Mouse (Mus musculus) kidney, embryonic 14.5 days (tissue): ENCODE results near the gene P3h3. TPM values are rescaled to one million over a fixed set of nuclear protein-coding genes. Genes with fewer than 3 reads are reported as not detected.

Experiments
- ATAC-seq: fragments of 200-750 bp; cut with Nextera tagmentation; 2 replicates; pipeline ENCODE4 v1.8.0; 2017; ENCODE audit warnings: moderate number of reproducible peaks, mild to moderate bottlenecking, moderate TSS enrichment, moderate library complexity; ENCODE audit not compliant: low FRiP score, low TSS enrichment
- H3K27ac ChIP-seq: fragments of 300-500 bp; sonication (generic); 2 replicates; pipeline ENCODE4 v1.5.1; 2014; ENCODE audit warnings: low read depth, mild to moderate bottlenecking, low read length, moderate library complexity, mixed read lengths
- H3K27me3 ChIP-seq: fragments of 300-500 bp; sonication (generic); 2 replicates; pipeline ENCODE4 v1.6.1; 2014; ENCODE audit warnings: mild to moderate bottlenecking, low read length; ENCODE audit not compliant: control insufficient read depth, insufficient read depth
- H3K36me3 ChIP-seq: fragments of 300-500 bp; sonication (generic); 2 replicates; pipeline ENCODE4 v1.6.1; 2014; ENCODE audit warnings: low read length, mixed read lengths; ENCODE audit not compliant: control insufficient read depth, insufficient read depth
- H3K4me1 ChIP-seq: fragments of 300-500 bp; sonication (generic); 2 replicates; pipeline ENCODE4 v1.6.1; 2014; ENCODE audit warnings: low read length, mixed read lengths; ENCODE audit not compliant: control insufficient read depth, insufficient read depth
- H3K4me2 ChIP-seq: fragments of 300-500 bp; sonication (generic); replicated peaks from 2 replicates; pipeline ENCODE4 v1.6.1; 2014; ENCODE audit warnings: low read depth, mild to moderate bottlenecking, low read length
- H3K4me3 ChIP-seq: fragments of 300-500 bp; sonication (generic); 2 replicates; pipeline ENCODE4 v1.5.1; 2014; ENCODE audit warnings: mild to moderate bottlenecking, low read length
- H3K9ac ChIP-seq: fragments of 300-500 bp; sonication (generic); 2 replicates; pipeline ENCODE4 v1.6.1; 2014; ENCODE audit warnings: low read depth, mild to moderate bottlenecking, low read length, moderate library complexity
- H3K9me3 ChIP-seq: fragments of 300-500 bp; sonication (generic); 2 replicates; pipeline ENCODE4 v1.6.1; 2016; ENCODE audit warnings: low read length; ENCODE audit not compliant: control insufficient read depth
- WGBS: fragments of 180-500 bp; shearing (Covaris S2); extraction: QIAGEN DNeasy Blood & Tissue Kit; methylation state at CpG from one replicate; pipeline ENCODE4 v1.1.7; 2014; 5-methylcytosine and 5-hydroxymethylcytosine counted together
- polyA plus RNA-seq: library from polyadenylated mRNA; unstranded; fragments of >200 nt; fragmentation: Nextera tagmentation; extraction: Ambion mirVana; gene quantifications from 2 replicates; pipeline ENCODE4 v1.2.1, GENCODE M21; 2014

The P3h3 gene
- polyA plus RNA-seq, 1 experiment from 2014 or later, result 29.5 TPM

DNA sequence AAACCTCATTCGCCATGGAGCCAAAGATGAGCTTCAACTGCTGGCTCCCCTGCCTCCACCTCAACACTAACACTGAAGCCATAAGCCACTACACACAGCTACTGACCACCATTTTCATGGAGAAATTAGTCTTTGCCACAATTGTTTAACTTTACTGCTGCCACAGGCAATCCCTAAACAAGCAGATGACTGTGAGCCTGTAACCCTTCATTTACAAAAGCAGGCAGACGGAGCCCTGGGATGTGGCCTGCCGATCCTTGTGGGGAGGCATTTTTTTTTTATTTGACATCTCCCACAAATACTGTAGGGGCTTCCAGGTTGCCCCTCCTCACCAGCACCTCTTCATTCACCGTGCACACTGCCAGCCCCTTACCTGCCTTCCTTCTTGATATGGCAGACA is 40.9 kb downstream of the P3h3 start:
- Histone ChIP-seq H3K36me3 (peaks cover 66% of the 10 kb centered on the region), H3K9ac (no peak overlapping the region), H3K27ac (no peak overlapping the region), H3K9me3 (no peaks in the 10 kb centered on the region), H3K4me3 (no peak overlapping the region), H3K27me3 (no peaks in the 10 kb centered on the region), H3K4me1 (peaks cover 10% of the 10 kb centered on the region; the same call in 1 of the 2 replicates), H3K4me2 (no peak overlapping the region)
- no peak for ATAC-seq
- 95% methylated on average over 4 of the region's 4 CpGs for WGBS

DNA sequence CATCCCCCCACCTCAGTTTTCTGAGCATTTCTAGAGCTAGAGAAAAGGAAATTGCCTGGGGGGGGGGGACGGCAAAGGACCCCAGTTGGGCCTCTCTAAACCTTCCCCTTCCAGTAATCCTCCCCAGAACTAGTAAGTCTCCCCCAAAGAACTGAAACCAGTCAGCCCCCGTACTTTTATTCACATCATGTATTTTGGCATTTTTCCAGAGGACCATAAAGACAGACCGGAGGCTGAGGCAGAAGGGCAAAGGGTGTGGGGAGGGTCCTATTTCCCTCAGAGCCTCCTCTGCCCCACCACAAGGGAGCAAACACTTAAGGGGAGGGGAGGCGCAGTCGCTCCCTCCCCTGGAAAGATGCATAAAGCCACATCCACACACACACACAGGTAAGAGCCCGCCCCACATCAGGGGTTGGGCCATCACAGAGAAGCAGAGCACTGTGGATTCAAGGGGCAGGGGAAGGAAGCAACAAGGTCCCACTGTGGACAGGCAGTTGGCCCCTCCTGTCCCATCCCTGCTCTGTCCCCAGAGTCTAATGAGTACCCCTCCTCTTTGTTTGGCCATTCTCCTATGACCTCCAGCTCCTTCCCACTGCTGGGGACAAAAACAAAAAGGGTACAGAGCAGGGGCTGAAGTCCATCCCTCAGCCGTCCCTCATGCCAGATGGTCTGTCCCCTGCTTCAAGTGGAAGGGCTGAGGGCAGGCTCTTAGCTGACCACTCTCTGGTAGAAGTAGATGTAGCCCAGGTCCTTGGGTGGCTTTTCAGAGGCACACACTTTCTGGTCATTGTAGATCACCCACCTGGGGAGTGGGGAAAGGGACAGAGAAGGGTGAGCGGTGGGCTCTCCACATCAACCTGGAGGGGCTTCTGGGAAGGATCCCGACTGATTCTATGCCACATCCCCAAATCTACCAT is 42.4 kb downstream of the P3h3 start:
- peak overlapping the region; percentile 31; the same call in 1 of the 2 replicates for H3K27ac ChIP-seq
- no peaks in the 10 kb centered on the region for H3K27me3 ChIP-seq
- peak; percentile 9; the same call in 1 of the 2 replicates for ATAC-seq
- H3K9ac ChIP-seq, result no peak overlapping the region; the same call in 1 of the 2 replicates
- H3K9me3 ChIP-seq, result no peaks in the 10 kb centered on the region
- peaks cover 15% of the 10 kb centered on the region; the same call in 1 of the 2 replicates for H3K4me1 ChIP-seq
- no peak overlapping the region for H3K4me3 ChIP-seq
- H3K36me3 ChIP-seq, result peaks cover 64% of the 10 kb centered on the region
- WGBS, result 66% methylated on average over 9 of the region's 9 CpGs
- H3K4me2 ChIP-seq, result peak overlapping the region; percentile 57; the same call in 1 of the 2 replicates

DNA sequence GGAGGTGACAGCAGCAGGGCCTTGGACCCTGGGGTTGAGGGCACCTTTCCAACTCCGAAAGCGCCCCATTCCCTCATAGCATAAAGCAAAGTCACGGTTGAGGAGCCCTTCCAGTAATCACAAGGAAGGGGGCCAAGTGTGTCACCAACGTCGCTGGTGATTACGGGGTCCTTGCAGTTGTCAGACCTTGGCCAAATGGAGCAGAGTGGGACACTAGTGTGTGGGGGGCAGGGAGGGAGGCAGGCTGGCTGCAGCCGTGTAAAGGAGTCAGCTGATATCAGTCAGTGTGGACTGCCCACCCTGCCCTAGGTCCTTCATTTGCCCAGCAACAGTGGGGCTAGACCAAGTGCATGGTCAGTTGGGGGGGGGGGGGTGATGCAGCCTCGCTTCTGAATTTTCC is 43.1 kb downstream of the P3h3 start:
- Histone ChIP-seq H3K27ac (peak overlapping the region; percentile 49), H3K36me3 (peaks cover 60% of the 10 kb centered on the region), H3K27me3 (no peaks in the 10 kb centered on the region), H3K4me1 (peaks cover 19% of the 10 kb centered on the region; the same call in 1 of the 2 replicates), H3K4me3 (peak overlapping the region; percentile 74), H3K9ac (no peak overlapping the region), H3K4me2 (peak overlapping the region; percentile 57), H3K9me3 (no peaks in the 10 kb centered on the region)
- 22% methylated on average over 8 of the region's 8 CpGs for WGBS
- ATAC-seq, result peak; percentile 53

DNA sequence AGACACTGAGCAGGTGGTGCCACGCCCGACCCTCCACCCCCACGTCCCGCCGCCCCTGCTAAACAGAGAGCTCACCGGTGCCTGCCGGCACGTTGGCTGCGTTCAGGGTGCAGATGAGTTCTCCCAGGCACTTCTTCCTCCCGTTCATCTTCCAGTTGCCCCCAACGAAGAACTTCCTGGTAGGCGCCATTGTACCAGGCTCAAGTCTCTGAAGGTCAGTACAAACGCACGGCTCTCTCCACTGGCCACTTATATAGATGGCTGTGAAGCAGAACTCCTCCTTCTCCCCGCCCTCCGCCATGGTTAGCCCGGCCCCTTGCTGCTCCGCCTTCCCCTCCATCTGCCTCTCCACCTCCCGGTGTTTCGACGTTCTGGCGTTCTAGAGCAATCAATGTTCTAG is 43.6 kb downstream of the P3h3 start, which contains the start of gene Tpi1:
Gene Tpi1 (minus strand): TSS at position 364 of the 400 bp plus-strand sequence.
- H3K9ac ChIP-seq, result peak within 1 kb of the TSS; percentile 82
- no peaks in the 10 kb centered on the region for H3K27me3 ChIP-seq
- H3K9me3 ChIP-seq, result no peaks in the 10 kb centered on the region
- peak within 1 kb of the TSS; percentile 91 for H3K27ac ChIP-seq
- H3K4me2 ChIP-seq, result peak within 1 kb of the TSS; percentile 57
- peaks cover 55% of the 10 kb centered on the region for H3K36me3 ChIP-seq
- H3K4me1 ChIP-seq, result peaks cover 19% of the 10 kb centered on the region; the same call in 1 of the 2 replicates
- under 1% methylated on average over 22 of the region's 22 CpGs for WGBS
- peak within 1 kb of the TSS; percentile 74 for H3K4me3 ChIP-seq
- ATAC-seq, result peak; percentile 87

DNA sequence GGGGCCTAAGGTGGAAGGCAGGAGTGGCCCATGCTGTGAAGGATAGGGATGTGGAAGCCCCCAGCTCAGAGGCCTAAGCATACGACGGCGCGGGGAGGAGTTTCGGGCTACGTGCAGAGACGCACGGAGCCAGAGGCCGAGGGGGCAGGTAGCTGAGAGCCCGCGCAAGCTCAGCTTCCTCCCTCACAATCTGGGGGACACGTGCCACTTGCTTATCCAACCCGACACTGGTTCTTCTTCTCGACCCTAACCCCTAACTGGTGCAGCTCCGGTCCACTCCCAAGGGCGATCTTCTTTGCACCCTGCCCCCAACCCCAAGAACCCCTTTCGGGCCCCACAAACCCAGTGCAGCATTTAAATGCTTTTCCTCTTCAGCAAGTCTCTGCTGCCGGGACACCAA is 44.1 kb downstream of the P3h3 start:
- Histone ChIP-seq H3K4me1 (peaks cover 19% of the 10 kb centered on the region; the same call in 1 of the 2 replicates), H3K27ac (peak overlapping the region; percentile 91), H3K4me3 (peak overlapping the region; percentile 74), H3K4me2 (peak overlapping the region; percentile 57), H3K9ac (peak overlapping the region; percentile 82), H3K9me3 (no peaks in the 10 kb centered on the region), H3K27me3 (no peaks in the 10 kb centered on the region), H3K36me3 (peaks cover 51% of the 10 kb centered on the region)
- peak; percentile 40 for ATAC-seq
- 0% methylated on average over 15 of the region's 18 CpGs for WGBS

DNA sequence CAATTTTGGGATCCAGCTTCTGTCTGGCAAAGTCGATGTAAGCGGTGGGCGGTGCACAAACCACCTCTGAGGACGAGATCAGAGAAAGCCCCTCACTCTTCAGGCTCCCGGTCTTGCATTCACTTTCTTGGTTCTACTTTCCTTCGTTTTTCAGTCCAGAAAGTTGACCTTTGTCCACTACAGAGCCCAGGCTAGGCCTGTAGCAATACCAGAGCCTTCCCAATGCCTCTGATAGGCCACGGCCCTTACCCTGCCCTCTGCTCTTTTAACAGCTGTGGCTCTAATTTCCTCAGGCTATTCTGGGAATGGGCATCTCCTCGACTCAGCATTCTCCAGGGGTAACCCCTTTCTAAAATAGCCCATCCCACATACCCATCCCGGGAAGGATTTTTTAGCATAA is 44.7 kb downstream of the P3h3 start:
- Histone ChIP-seq H3K4me1 (peaks cover 22% of the 10 kb centered on the region; the same call in 1 of the 2 replicates), H3K27me3 (no peaks in the 10 kb centered on the region), H3K4me3 (peak overlapping the region; percentile 74), H3K9ac (peak overlapping the region; percentile 82), H3K36me3 (peaks cover 44% of the 10 kb centered on the region), H3K9me3 (no peaks in the 10 kb centered on the region), H3K4me2 (peak overlapping the region; percentile 57), H3K27ac (no peak overlapping the region)
- no peak for ATAC-seq
- WGBS, result 18% methylated on average over 9 of the region's 9 CpGs

DNA sequence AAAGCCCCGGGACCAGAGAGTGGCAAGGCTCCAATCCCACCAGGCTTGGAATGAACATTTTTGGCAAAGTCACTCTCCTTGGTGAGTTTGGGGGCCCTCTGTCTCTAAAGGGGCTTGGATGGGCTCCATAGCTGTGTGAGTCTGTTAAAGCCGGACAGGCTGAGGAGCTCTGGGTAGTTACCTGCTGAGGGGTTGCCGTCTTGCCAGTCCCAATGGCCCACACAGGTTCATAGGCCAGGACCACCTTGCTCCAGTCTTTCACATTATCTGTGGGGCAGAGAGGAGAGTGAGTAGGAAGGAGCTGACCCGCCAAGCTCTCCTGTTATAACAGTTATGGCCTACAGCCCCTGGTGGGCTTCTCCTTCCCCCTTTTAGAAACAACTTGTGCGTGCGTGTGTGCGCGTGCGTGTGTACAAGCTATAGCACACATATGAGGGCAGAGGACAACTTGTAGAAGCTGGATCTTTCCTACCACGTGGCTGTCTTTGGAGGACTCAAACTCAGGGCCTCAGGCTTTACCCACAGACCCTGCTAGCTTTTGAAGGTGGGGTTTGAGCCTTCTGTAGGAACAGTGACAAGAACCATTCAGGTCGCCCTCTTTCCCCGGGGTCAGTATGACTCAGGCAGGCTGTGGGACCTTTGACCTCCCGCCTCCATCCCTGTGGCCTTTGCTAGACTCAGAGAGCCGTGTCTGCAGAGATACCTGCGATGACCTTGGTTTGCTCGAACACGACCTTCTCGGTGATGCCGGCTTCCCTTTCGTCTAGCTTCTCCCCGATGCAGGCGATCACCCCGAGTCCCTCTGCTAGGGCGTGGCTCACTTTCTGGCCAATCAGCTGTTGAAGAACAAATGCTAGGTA is 45.6 kb downstream of the P3h3 start:
- peak overlapping the region; percentile 74 for H3K4me3 ChIP-seq
- H3K4me2 ChIP-seq, result peak overlapping the region; percentile 57
- peak overlapping the region; percentile 82; the same call in 1 of the 2 replicates for H3K9ac ChIP-seq
- H3K36me3 ChIP-seq, result peaks cover 35% of the 10 kb centered on the region
- WGBS, result 83% methylated on average over 24 of the region's 24 CpGs
- 0 out of 2 replicates have a peak overlapping the region, but pooled peaks have one; percentile 8 for H3K27ac ChIP-seq
- H3K27me3 ChIP-seq, result no peaks in the 10 kb centered on the region
- H3K4me1 ChIP-seq, result peaks cover 22% of the 10 kb centered on the region; the same call in 1 of the 2 replicates
- H3K9me3 ChIP-seq, result no peaks in the 10 kb centered on the region
- ATAC-seq, result no peak

DNA sequence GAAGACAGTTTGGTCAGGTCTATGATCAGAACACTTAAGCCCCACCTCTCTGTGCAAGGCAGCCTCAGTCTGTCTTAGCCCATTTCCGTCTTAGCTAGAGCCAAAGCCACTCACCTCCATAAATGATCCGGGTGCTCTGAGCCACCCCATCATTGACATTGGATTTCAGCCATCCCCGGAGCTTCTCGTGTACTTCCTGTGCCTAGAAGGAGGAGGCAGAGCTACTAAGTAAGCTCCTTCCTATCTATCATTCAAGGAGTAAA is 46.2 kb downstream of the P3h3 start:
- Histone ChIP-seq H3K27ac (no peak overlapping the region), H3K36me3 (peaks cover 30% of the 10 kb centered on the region), H3K4me1 (peaks cover 25% of the 10 kb centered on the region), H3K27me3 (no peaks in the 10 kb centered on the region), H3K4me2 (no peak overlapping the region), H3K9ac (no peak overlapping the region), H3K4me3 (no peak overlapping the region), H3K9me3 (no peaks in the 10 kb centered on the region)
- WGBS, result 64% methylated on average over 4 of the region's 4 CpGs
- no peak for ATAC-seq
